Mouse (Mus musculus) intestine, embryonic 14.5 days (tissue): Measurements from ENCODE around the gene Gm47969. TPM values are rescaled to one million over a fixed set of nuclear protein-coding genes. Genes with fewer than 3 reads are reported as not detected.

ENCODE experiments used
- ATAC-seq: fragments of 200-750 bp; cut with Nextera tagmentation; replicated peaks from 2 replicates; pipeline ENCODE4 v1.8.0; 2017; ENCODE audit warnings: low read depth, moderate number of reproducible peaks, moderate TSS enrichment, moderate library complexity; ENCODE audit not compliant: low FRiP score, low TSS enrichment
- DNase-seq: peaks from one replicate; pipeline ENCODE4 v3.0.0-alpha.2; 2018; ENCODE audit warnings: low spot score
- H3K27ac ChIP-seq: fragments of 300-500 bp; sonication (generic); 2 replicates; pipeline ENCODE4 v1.5.1; 2014; ENCODE audit warnings: low read depth, mild to moderate bottlenecking, control low read depth
- H3K27me3 ChIP-seq: fragments of 300-500 bp; sonication (generic); replicated peaks from 2 replicates; pipeline ENCODE4 v1.6.1; 2014; ENCODE audit warnings: low read length, control low read depth; ENCODE audit not compliant: control insufficient read depth, insufficient read depth
- H3K36me3 ChIP-seq: fragments of 300-500 bp; sonication (generic); 2 replicates; pipeline ENCODE4 v1.6.1; 2014; ENCODE audit warnings: low read length, control low read depth; ENCODE audit not compliant: control insufficient read depth, insufficient read depth
- H3K4me1 ChIP-seq: fragments of 300-500 bp; sonication (generic); replicated peaks from 2 replicates; pipeline ENCODE4 v1.6.1; 2014; ENCODE audit warnings: low read length, control low read depth, mixed read lengths; ENCODE audit not compliant: control insufficient read depth, insufficient read depth
- H3K4me2 ChIP-seq: fragments of 300-500 bp; sonication (generic); 2 replicates; pipeline ENCODE4 v1.6.1; 2014; ENCODE audit warnings: low read length
- H3K4me3 ChIP-seq: fragments of 300-500 bp; sonication (generic); 2 replicates; pipeline ENCODE4 v1.5.1; 2014; ENCODE audit warnings: low read depth, low read length, control low read depth, mixed read lengths
- H3K9ac ChIP-seq: fragments of 300-500 bp; sonication (generic); 2 replicates; pipeline ENCODE4 v1.6.1; 2014; ENCODE audit warnings: mild to moderate bottlenecking, low read length
- H3K9me3 ChIP-seq: fragments of 300-500 bp; sonication (generic); 2 replicates; pipeline ENCODE4 v1.6.1; 2016; ENCODE audit warnings: low read length, control low read depth; ENCODE audit not compliant: control insufficient read depth
- WGBS: fragments of 180-500 bp; shearing (Covaris S2); extraction: QIAGEN DNeasy Blood & Tissue Kit; methylation state at CpG from one replicate; pipeline ENCODE4 v1.1.7; 2014; 5-methylcytosine and 5-hydroxymethylcytosine counted together
- polyA plus RNA-seq: library from polyadenylated mRNA; unstranded; fragments of >200 nt; fragmentation: Nextera tagmentation; extraction: Ambion mirVana; gene quantifications from 2 replicates; pipeline ENCODE4 v1.2.1, GENCODE M21; 2014

Gm47969 gene
- polyA plus RNA-seq, 1 experiment from 2014 or later = not detected

DNA sequence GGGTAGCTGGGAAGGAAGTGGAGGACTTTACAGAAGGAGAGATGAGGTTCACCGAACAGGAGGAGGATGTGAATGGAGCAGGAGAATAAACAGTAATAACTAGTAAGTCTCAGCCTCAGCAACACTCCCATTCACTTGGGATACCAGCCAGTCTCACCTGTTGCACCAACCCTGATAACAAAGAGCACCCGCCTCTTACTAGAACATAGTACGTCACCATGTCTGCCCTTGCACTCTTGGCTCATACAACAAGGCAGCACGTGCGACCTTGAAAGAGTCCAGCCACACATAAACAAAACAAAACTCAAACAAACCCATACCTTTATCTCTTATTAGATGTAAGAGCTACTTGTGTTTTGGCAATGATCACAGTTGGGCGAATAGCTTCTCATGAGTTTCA is 12.2 kb upstream of the Gm47969 start:
- Histone ChIP-seq H3K4me2 (no peak overlapping the region), H3K4me3 (no peak overlapping the region), H3K4me1 (no peaks in the 10 kb centered on the region), H3K9me3 (no peaks in the 10 kb centered on the region), H3K9ac (no peak overlapping the region), H3K36me3 (no peaks in the 10 kb centered on the region), H3K27ac (no peak overlapping the region), H3K27me3 (no peaks in the 10 kb centered on the region)
- 76% methylated on average over 6 of the region's 6 CpGs for WGBS
- no peak for DNase-seq
- no peak for ATAC-seq

DNA sequence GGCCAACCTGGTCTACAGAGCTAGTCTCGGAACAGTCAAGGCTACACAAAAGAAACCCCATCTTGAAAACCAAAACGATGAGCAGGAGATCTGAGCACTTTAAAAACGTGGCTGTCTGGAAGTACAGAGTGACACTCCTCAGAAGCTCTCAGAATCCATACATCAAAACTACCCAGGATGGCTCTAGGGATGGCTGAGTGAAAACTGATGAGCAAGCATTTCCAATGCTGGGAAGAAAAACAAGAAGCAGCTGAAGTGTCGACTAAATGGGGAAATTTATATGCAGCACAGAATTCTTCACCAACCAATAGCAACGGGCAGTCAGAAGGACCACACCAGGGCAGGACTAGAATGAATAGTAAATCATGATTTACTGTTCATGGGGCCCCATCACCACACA is 10.2 kb upstream of the Gm47969 start:
- no peak for ATAC-seq
- WGBS = 64% methylated on average over 5 of the region's 5 CpGs

DNA sequence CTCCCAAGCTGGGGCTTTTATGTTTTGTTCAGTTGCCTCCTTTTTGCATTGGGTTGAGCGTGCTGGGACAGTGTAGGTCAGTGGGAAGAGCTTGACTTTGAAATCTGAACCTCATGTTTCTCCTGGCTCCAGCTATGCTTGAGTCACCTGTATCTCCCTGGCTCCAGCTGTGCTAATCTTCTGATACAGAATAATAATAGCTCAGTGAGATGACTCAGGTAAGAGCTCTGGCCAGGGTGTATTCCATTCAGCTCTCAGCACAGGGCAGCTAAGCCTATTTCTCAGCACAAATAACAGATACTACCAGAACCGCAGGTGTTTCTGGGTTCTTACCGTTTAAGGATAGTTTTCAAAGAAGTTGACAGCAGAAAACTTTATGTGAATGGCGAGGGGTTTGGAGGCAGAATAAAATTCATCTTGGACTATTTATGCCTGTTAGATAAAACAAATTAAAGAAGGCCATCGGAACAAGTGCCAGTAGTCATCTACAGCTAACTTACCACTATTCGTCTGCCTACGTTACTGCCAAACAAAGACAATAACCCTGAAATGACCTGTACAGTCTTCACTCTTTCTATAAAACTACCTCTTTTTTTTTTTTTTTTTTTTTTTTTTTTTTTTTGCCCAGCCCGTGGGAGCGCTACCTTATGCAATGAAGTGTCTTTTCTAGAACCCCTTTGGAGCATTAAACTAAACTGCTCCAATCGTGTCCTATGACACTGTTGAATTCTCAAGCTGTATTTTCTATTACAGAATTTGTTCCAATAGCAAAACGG is 7.7 kb upstream of the Gm47969 start:
- DNase-seq (no peak), ATAC-seq (no peak; the same call in 1 of the 2 replicates)
- no peaks in the 10 kb centered on the region for H3K4me1 ChIP-seq
- no peak overlapping the region for H3K9ac ChIP-seq
- H3K36me3 ChIP-seq = no peaks in the 10 kb centered on the region
- no peak overlapping the region for H3K4me3 ChIP-seq
- no peak overlapping the region for H3K27ac ChIP-seq
- no peak overlapping the region for H3K4me2 ChIP-seq
- H3K9me3 ChIP-seq = no peaks in the 10 kb centered on the region
- no peaks in the 10 kb centered on the region for H3K27me3 ChIP-seq
- WGBS = 73% methylated on average over 11 of the region's 11 CpGs

More for the DNA sequence above, 10.2 kb upstream of the Gm47969 start:
- no peaks in the 10 kb centered on the region for H3K36me3 ChIP-seq
- no peak overlapping the region for H3K4me2 ChIP-seq
- H3K4me3 ChIP-seq = no peak overlapping the region
- H3K4me1 ChIP-seq = no peaks in the 10 kb centered on the region
- H3K9me3 ChIP-seq = no peaks in the 10 kb centered on the region
- no peaks in the 10 kb centered on the region for H3K27me3 ChIP-seq
- no peak for DNase-seq
- no peak overlapping the region for H3K27ac ChIP-seq
- H3K9ac ChIP-seq = no peak overlapping the region

DNA sequence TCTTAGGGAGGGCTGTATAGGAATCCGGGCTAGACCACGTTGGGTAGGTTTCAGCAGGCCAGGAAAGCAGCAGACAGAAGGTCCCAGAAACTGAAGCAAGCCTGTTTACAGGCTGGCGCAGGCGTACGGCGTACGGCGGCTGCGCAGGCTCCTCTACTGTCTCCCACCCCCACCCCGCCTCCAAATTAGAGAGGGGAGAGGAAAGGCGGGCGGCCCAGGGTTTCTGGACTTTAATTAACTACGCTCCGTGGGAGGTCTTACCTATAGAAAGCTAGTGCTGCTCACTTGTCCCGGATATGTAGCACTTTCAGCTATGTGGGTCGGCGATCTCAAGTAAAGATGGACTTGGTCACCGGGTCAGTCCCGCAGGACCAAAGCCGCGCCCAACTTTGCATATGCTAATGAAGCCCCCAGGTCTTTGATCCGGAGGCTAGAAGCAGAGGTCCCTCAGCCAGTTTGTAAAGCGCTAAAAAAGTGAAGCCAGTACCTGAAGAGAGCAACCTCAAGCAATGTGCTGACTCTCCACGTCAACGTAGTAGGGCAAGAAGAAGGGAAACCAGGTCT is 6.5 kb upstream of the Gm47969 start, which contains the start of gene Slc19a3:
Gene Slc19a3, minus strand, starts transcription at position 340 of the 564 bp plus-strand sequence.
- peak; percentile 69; the same call in 1 of the 2 replicates for ATAC-seq
- Histone ChIP-seq H3K4me2 (peak within 1 kb of the TSS; percentile 74), H3K9me3 (no peaks in the 10 kb centered on the region), H3K9ac (peak within 1 kb of the TSS; percentile 50), H3K4me3 (peak within 1 kb of the TSS; percentile 52), H3K36me3 (no peaks in the 10 kb centered on the region), H3K27me3 (no peaks in the 10 kb centered on the region), H3K27ac (no peak within 1 kb of the TSS), H3K4me1 (no peaks in the 10 kb centered on the region)
- 1% methylated on average over 25 of the region's 25 CpGs for WGBS
- DNase-seq = peak; percentile 70

DNA sequence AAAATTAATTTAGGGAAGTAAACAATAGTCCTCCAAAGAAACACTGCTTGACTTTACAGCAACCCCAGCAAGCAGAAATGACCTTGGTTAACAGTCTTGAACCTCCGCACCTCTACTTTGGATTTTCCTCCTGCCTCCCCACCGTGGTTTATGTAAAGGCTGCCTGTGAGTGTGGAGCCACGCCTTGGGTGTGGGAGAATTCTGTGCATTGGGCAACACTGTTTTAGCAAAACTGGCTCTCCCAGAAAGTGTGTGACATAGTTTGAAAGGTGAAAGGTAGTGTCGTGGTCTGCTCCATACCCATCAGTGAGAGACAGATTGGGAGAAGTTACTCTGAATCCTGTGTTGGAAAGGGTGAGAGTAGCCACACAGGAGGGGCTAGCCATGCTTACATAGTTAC is 5.7 kb upstream of the Gm47969 start:
- H3K27me3 ChIP-seq = no peaks in the 10 kb centered on the region
- no peak overlapping the region for H3K4me3 ChIP-seq
- peak; percentile 56 for DNase-seq
- no peaks in the 10 kb centered on the region for H3K4me1 ChIP-seq
- no peaks in the 10 kb centered on the region for H3K9me3 ChIP-seq
- no peak overlapping the region for H3K27ac ChIP-seq
- H3K36me3 ChIP-seq = no peaks in the 10 kb centered on the region
- 72% methylated on average over 4 of the region's 4 CpGs for WGBS
- ATAC-seq = 0 out of 2 replicates have a peak, but pooled peaks have one; percentile 18
- H3K9ac ChIP-seq = no peak overlapping the region
- H3K4me2 ChIP-seq = no peak overlapping the region

DNA sequence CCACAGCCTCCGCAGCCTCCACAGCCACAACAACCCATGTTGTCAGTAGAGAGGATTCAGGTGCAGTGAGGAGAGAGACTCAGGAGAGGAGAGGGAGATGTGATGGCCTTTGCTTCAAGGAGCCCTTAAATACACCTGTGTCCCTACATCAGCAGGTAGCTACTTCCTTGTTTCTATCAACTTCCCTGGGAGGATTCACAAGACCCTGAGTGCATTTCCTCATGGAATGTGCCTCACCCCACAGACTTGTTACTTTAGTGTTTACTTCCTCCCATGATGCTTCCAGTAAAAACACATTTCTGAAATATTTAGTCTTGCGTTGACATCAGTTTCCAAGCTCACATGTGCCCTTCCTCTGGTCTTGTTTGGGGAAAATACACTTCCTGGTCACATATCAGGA is 2.4 kb upstream of the Gm47969 start, which contains the start of gene Krtap28-10:
Gene Krtap28-10, minus strand, starts transcription at position 101 of the 400 bp plus-strand sequence.
- Histone ChIP-seq H3K9me3 (no peaks in the 10 kb centered on the region), H3K36me3 (no peaks in the 10 kb centered on the region), H3K4me2 (no peak within 1 kb of the TSS), H3K9ac (no peak within 1 kb of the TSS), H3K27ac (no peak within 1 kb of the TSS), H3K27me3 (no peaks in the 10 kb centered on the region), H3K4me1 (no peaks in the 10 kb centered on the region), H3K4me3 (no peak within 1 kb of the TSS)
- 87% methylated on average over 2 of the region's 2 CpGs for WGBS
- ATAC-seq = no peak
- DNase-seq = no peak

DNA sequence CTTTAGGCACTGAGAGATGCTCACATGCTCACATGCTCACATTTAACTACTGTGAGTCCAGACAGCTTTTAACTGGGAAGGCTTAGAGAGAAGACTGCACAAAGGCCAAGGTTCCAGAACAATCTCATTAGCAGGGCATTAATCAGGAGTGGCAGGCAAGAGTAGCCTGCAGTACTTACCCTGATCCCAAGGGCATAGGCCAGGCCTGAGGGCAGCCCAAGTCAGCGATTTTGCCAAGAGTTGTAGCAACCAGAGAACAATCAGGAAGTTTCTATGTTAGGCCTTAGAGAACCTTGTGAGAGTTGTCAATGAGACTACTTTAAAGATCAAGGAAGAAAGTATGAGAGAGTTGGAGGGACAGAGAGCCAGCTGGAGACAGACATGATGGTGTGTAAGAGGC is 13.7 kb downstream of the Gm47969 start:
- Histone ChIP-seq H3K9me3 (no peaks in the 10 kb centered on the region), H3K36me3 (no peaks in the 10 kb centered on the region), H3K27me3 (no peaks in the 10 kb centered on the region), H3K9ac (no peak overlapping the region), H3K4me1 (no peaks in the 10 kb centered on the region), H3K4me3 (no peak overlapping the region), H3K27ac (no peak overlapping the region), H3K4me2 (no peak overlapping the region)
- DNase-seq (no peak), ATAC-seq (no peak)
- 61% methylated on average over 1 of the region's 1 CpGs for WGBS

DNA sequence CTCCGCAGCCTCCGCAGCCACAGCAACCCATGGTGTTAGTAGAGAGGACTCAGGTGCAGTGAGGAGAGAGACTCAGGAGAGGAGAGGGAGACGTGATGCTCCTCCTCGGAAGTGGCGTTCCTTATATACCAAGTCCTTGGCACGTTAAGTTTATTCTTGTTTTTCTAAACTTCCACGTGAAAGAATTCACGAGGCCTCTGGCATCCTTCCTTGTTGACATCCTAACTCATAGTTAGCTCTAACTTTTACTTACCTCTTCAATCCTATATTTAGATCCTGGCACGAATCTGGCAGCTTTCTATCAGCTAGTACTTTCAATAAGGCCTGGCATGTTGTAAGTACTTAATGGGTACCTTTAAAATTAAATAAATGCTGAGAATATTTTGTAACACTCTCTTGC is 14.5 kb downstream of the Gm47969 start, which contains the start of gene A030005K14Rik:
Gene A030005K14Rik, minus strand, starts transcription at position 101 of the 400 bp plus-strand sequence.
- ATAC-seq (no peak), DNase-seq (peak; percentile 16)
- Histone ChIP-seq H3K27ac (no peak within 1 kb of the TSS), H3K4me2 (no peak within 1 kb of the TSS), H3K4me3 (no peak within 1 kb of the TSS), H3K9me3 (no peaks in the 10 kb centered on the region), H3K4me1 (no peaks in the 10 kb centered on the region), H3K27me3 (no peaks in the 10 kb centered on the region), H3K9ac (no peak within 1 kb of the TSS), H3K36me3 (no peaks in the 10 kb centered on the region)
- WGBS = 82% methylated on average over 9 of the region's 9 CpGs
